Mouse (Mus musculus): ENCODE results near the gene Tada3. TPM values are rescaled to one million over a fixed set of nuclear protein-coding genes. Genes with fewer than 3 reads are reported as not detected.

Gene Tada3
- 10 to 100 TPM; 39.2 to 47.5 TPM for polyA plus RNA-seq (2017; shearing (Covaris generic))

DNA sequence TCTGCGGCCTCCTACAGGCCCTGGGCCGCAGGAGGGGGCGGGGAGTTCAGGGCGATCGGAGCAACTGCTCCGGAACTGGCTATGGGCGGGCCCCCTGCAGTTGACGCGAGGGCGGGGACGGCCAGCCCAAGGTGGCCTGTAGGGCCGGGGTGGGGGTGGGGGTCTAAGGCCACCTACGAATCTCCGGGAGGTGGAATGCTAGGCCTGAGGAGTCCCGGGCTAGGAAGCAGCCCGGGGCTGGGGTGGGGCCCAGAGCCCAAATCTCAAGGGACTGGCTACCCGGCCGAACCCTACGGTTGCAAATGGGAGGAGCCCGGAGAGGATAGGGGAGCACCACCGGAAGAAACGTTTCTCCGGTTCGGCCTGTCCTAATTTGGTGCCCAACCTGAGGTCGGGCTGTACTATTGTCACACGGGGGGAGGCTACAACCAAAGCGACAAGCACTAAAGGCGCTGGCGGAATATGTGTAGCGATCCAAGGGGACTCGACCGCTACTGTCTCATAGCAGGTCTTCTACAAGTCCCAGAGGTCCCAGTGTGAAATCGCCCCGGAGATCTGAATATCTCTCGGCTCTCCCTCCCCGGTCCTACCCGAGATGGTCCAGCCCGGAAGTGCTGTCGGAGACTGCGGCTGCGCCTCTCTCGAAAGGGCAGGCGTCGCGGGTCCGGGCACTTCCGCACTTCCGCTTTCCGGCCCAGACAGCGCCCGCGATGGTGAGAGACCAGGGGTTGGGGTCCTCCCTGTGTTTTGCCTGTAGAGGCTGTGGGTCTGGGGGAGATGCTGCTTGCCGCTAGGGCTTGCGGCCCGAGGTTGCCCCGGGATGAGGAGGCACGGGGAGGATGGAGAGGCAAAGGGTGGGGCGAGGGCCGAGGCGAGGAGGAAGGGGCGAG is at the start of gene Tada3, which contains the start of gene Arpc4:
Gene Tada3 (minus strand): TSS at position 388 of the 890 bp plus-strand sequence.
Gene Arpc4 (plus strand): TSS at position 620 of the 890 bp plus-strand sequence.
- peak; percentile 83 for ATAC-seq

GRCm38 (mm10) chr6:113427397-113427796 is 49.7 kb upstream of the Tada3 start:
- peak; percentile 53 for ATAC-seq

DNA sequence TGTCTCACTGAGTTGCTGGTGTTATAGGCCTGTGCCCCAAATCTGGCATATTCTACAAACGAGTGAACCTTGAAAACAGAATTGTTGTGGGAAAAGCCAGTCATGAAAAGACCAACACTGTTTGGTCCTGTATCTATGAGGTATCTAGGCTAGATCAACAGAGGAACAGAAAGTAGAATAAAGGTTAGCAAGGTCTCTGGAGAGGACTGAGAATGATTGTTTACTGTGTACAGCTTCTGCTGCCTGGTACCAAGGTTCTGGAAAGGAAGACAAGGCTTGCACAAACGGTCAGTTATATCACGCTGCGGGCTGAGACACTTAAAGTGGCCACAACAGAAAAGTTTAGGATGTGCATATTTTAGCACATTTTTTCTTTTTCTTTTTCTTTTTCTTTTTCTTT is 49.0 kb upstream of the Tada3 start:
- no peak for ATAC-seq

DNA sequence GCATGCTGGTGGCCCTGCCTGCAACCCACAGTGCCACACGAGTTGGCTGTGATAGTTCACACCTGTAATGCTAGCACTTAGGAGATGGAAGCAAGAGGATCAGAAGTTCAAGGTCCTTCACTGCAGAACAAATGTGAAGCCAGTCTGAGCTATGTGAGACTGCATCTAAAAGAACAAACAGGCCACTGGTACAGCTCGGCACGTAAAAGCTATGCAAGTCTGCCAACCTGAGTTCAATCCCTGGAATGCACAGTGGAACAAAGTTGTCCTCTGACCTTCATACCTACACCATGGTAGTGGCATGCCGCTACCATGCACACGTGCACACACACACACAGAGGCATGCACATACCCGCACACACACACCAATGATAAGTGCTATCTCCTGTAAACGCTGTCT is 46.5 kb upstream of the Tada3 start:
- no peak for ATAC-seq

DNA sequence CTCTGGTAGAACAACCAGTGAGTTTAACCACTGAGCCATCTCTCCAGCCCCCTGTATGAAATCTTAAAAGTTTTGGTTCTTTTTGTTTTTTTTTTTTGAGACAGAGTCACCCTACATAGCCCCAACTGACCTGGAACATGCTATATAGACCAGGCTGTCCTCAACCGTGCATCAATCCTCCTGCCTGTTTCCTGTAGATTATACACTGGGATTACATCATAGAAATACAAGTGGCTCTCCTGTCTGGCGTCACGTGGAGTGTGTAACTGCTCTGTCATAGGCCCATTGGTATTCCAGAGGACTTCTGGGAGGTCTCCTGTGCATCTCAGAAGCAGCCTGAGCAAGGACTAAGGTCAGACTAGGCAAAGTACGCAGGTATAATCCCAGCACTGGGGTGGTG is 45.3 kb upstream of the Tada3 start:
- no peak for ATAC-seq

- peak; percentile 99 for ATAC-seq
Observed at GRCm38 (mm10) chr6:113419199-113419587, 41.5 kb upstream of the Tada3 start, which contains the start of gene Rpusd3. Rpusd3 (minus strand) TSS chr6:113419340.

GRCm38 (mm10) chr6:113418441-113419198 is 40.9 kb upstream of the Tada3 start:
- peak; percentile 33 for ATAC-seq

DNA sequence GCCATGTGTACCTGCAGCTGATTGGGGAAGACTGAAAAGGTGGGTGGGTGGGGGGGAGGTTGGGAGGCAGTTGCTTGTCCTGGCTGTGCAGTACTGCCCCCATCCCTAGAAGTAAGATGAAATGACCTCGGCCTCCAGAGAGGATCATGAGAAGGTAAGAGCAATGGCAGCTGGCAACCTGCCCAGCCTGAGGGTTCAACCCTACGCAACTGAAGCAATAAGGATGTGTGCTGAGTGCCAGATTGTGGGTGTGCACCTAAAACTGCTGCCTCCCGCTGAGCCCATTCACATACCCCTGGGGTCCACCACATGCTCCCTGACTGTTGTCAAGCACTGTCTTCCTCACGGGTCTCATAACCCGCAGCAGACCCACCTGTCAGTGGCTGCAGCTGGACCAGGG is 38.7 kb upstream of the Tada3 start:
- ATAC-seq, result no peak

- no peak for ATAC-seq
Observed at GRCm38 (mm10) chr6:113410001-113410400, 32.3 kb upstream of the Tada3 start.

DNA sequence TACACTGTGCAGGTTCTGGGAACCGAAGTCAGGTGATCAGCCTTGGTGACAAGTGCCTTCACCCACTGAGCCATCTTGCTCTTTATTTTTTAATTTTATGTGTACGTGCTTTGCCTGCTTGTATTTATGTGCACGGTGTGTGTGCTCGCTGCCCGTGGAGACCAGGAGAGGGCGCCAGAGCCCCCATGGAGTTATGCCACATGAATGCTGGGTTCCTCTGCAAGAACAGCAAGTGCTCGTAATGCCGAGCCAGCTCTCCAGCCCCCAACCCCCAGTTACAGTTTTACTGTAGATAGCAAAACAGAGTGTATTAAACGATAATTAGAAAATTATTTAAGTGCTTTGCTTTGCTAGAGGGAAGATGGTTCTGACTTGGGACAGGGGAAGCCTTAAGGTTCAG is 29.0 kb upstream of the Tada3 start:
- no peak for ATAC-seq

DNA sequence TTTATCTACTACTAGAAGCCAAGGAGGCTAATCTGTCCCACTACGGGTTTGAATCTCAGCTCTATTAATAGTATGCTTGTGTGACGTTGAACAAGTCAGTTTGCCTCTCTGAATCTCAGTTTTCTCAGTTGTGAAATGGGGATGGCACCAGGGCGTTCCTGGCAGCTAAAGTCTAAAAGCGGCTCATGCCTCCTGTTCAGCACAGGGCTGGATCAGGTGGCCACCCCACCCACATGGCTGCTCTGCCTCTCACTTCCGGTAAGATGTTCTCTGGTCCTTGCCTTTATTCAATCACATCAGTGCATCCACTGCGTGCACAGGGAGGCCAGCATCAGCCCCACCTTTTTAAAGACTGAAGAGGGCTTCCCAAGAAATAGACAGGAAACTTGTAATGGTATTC is 27.8 kb upstream of the Tada3 start:
- no peak for ATAC-seq

DNA sequence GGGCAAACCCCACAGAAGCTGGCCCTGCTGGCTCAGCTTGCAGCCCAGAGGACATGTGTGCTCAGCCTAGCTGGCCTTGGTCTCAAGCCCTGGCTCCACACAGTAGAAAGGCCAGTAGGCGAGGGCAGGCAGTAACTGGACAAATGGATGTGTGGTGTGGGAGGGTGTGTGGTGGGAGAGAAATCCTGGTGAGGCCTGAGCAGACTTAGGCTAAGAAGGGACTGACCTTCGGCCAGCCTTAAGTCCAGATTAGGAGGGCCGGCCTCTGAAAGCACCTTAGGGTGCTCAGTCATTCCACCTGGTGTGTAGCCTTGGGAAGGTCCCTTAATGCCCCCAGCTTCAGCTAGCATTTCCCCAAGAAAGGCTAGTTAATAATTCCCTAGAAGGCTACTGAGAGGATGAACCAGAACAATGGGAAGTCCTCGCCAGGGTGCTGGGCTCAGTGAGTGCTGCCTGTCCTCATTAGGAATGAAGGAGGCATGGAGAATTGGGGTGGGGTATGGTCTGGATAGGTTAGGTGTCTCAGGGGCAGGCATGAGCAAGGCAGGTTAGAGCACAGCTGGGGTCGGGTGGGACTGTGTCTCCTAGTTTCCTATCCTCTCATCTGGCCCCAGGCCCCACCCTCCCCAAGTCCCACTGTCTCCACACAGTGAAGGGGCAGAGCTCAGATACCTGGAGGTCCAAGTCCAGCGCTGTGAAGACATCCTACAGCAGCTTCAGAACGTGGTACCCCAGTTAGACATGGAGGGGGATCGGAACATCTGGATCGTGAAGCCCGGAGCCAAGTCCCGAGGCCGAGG is 27.2 kb upstream of the Tada3 start:
- ATAC-seq, result no peak

DNA sequence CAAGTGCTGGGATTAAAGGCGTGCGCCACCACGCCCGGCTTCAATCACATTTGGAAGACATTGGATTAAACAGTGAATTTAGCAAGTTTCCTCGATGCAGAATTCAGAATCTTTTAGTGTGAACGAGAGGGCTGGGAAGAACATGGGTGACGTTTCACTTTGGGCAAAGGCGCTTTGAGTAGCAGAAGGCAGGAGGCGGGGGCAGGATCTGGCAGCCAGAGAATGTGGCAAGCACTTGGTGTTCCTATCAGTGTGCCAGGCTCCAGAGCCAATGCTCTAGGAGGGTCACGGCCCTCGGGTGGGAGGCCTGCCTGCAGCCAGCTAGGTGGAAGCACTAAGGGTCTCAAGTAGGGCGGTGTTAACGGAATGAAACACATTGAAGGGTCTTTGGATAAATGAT is 24.4 kb upstream of the Tada3 start:
- ATAC-seq, result no peak

GRCm38 (mm10) chr6:113396270-113397030 is 18.8 kb upstream of the Tada3 start:
- ATAC-seq, result no peak

GRCm38 (mm10) chr6:113395501-113395900 is 17.8 kb upstream of the Tada3 start:
- ATAC-seq, result no peak

DNA sequence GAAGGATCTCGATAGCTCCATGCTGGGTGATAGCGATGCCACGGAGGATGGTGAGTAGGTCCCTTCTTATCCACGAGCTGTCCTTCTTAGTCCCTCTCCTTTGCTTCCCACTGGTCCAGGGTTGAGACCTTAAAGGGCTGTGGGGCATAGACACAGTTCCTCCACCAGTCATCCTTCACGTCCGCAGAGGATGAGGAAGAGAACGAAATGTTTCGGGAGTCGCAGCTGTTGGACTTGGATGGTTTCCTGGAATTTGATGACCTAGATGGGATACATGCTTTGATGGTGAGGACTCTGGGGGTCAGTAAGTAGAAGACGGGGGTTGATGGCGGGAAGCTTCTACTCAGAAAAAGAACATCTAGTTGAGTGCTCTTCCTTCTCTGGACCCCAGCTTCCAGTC is 17.1 kb upstream of the Tada3 start:
- no peak for ATAC-seq

GRCm38 (mm10) chr6:113393951-113394350 is 16.3 kb upstream of the Tada3 start:
- no peak for ATAC-seq

GRCm38 (mm10) chr6:113392387-113393071 is 14.8 kb upstream of the Tada3 start:
- no peak for ATAC-seq

GRCm38 (mm10) chr6:113392015-113392386 is 14.3 kb upstream of the Tada3 start:
- no peak for ATAC-seq

- ATAC-seq, result no peak
Observed at GRCm38 (mm10) chr6:113390715-113391114, 13.0 kb upstream of the Tada3 start.

DNA sequence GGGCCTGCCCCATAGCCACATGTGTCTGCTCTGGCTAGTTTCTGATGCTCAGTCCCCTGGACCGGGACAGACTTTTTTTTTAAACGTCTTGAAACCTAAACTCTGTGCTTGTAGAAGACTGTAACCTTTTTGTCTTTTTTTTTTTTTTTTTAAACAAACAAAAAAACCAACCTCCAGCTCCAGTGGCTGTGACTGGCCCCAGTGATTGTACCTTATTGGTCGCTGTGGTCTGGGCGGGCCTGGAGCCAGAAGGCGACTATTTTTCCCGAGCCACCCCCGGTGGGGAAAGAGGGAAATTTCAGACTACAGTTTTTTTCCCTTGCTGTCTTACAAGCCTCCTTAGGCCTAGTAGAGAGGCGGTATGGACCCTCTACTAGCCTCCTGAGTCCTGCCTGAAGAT is 11.3 kb upstream of the Tada3 start, which contains the start of gene Ttll3:
Gene Ttll3 (plus strand): TSS at position 301 of the 400 bp plus-strand sequence.
- ATAC-seq, result no peak

Measured in CD4-positive, CD25-positive, alpha-beta regulatory T cell, adult 4 months (primary cell).